Mouse (Mus musculus): Measurements from ENCODE around the gene Fam171a2.

GRCm38 (mm10) chr11:102460541-102460940 lies 13.1 kb upstream of the Fam171a2 start:
- TF ChIP-seq EP300 (IDR thresholded peaks at IDR 0.05) (no peak), CTCF (IDR thresholded peaks at IDR 0.05) (no peak)

All from lung, postnatal 0 days (tissue).